In the genomic region with DNA sequence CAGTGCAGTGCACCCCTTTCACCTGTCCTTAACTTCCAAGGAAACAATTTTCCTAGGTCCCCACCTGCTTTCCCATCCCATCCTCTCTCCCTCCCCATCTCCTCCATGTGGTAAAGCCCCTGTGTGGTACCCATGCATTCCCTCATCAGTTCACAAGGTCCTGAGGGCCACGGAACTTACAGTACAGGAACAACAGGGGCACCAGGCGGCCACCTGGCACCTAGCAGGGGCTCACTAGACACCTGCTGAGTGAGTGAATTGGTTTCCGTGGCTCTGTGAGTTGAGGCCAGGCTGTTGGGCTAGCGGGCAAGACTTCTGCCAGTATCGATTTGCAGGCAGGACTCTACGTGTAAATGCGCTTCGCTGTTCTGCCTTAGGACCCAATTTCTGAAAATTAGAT, we compare ENCODE assay signal across 19 mouse cellular contexts.
DNase-seq lines count a peak whose midpoint lies in the region; ATAC-seq and TF ChIP-seq lines count a peak whose summit lies in the region.
"Had no signal": no experiment of that assay in that cellular context is flagged by ENCODE, and none has a peak within 500 bp of the region (broad histone marks: within the 10 kb centered on the region; RNA-seq: fewer than 3 reads in every experiment).

No protein-coding gene starts in this region.

- no peaks in the 10 kb centered on the region for H3K36me3 ChIP-seq in forebrain, postnatal 0 days (ENCODE audit: insufficient read depth)
- H3K36me3 ChIP-seq in forebrain, embryonic 13.5 days (ENCODE audit: poor library complexity, severe bottlenecking), result no peaks in the 10 kb centered on the region
- no peaks in the 10 kb centered on the region for H3K36me3 ChIP-seq in hindbrain, embryonic 16.5 days (ENCODE audit: control insufficient read depth, insufficient read depth, low read length)
- no peaks in the 10 kb centered on the region for H3K36me3 ChIP-seq in hindbrain, embryonic 13.5 days
- H3K36me3 ChIP-seq: embryonic facial prominence, embryonic 10.5 days; G1E; heart, embryonic 13.5 days had no signal

- peak; percentile 14 to 35 for DNase-seq in cerebellum, adult 18-20 months
- no peak for DNase-seq in cerebellum, adult 11-12 months
- DNase-seq in forebrain, postnatal 0 days, result no peak
- peak; percentile 16 for DNase-seq in cerebellum, adult 9-11 months
- no peak for DNase-seq in adrenal gland, adult 18-20 months (ENCODE audit: low spot score in 2 of 2)
- DNase-seq: adrenal gland, postnatal 10 days; B cell, adult 2 months; gastrocnemius, postnatal 14 days; heart, postnatal 36 days; kidney, adult 8-10 months had no signal

- ATAC-seq in forebrain, postnatal 0 days, result no peak
- ATAC-seq in forebrain, embryonic 13.5 days, result no peak
- peak; percentile 37; the same call in 1 of the 2 replicates for ATAC-seq in hindbrain, embryonic 16.5 days
- ATAC-seq in hindbrain, embryonic 13.5 days (ENCODE audit: low FRiP score), result no peak
- ATAC-seq: CD4-positive, CD25-positive, alpha-beta regulatory T cell, adult 4 months; forebrain, embryonic 14.5 days; intestine, embryonic 16.5 days had no signal

- TF ChIP-seq CTCF in forebrain, postnatal 0 days (IDR thresholded peaks at IDR 0.05; ENCODE audit: low read depth), result no peak

- no peak overlapping the region for H3K4me3 ChIP-seq in forebrain, postnatal 0 days (ENCODE audit: low read depth, low read length)
- no peak overlapping the region for H3K4me3 ChIP-seq in forebrain, embryonic 13.5 days
- no peak overlapping the region for H3K4me3 ChIP-seq in hindbrain, embryonic 16.5 days (ENCODE audit: low read length)
- H3K4me3 ChIP-seq in hindbrain, embryonic 13.5 days, result no peak overlapping the region
- H3K4me3 ChIP-seq: embryonic facial prominence, embryonic 10.5 days; heart, embryonic 13.5 days had no signal

- H3K27ac ChIP-seq in forebrain, postnatal 0 days (ENCODE audit: low read depth, low read length), result peak overlapping the region; percentile 55
- H3K27ac ChIP-seq in forebrain, embryonic 13.5 days, result no peak overlapping the region
- H3K27ac ChIP-seq in hindbrain, embryonic 16.5 days (ENCODE audit: low read depth, low read length), result no peak overlapping the region
- H3K27ac ChIP-seq in hindbrain, embryonic 13.5 days, result no peak overlapping the region
- H3K27ac ChIP-seq: embryonic facial prominence, embryonic 10.5 days; heart, embryonic 13.5 days had no signal

- 0 out of 2 replicates have a peak, but pooled peaks cover 3% of the 10 kb centered on the region for H3K4me1 ChIP-seq in forebrain, postnatal 0 days (ENCODE audit: insufficient read depth)
- H3K4me1 ChIP-seq in forebrain, embryonic 13.5 days, result no peaks in the 10 kb centered on the region
- H3K4me1 ChIP-seq in hindbrain, embryonic 16.5 days (ENCODE audit: control insufficient read depth, insufficient read depth, low read depth, low read length), result peaks cover 2% of the 10 kb centered on the region; the same call in 1 of the 2 replicates
- no peaks in the 10 kb centered on the region for H3K4me1 ChIP-seq in hindbrain, embryonic 13.5 days (replicated peaks)

- no peaks in the 10 kb centered on the region for H3K27me3 ChIP-seq in forebrain, postnatal 0 days (ENCODE audit: insufficient read depth, low read length)
- H3K27me3 ChIP-seq in forebrain, embryonic 13.5 days, result no peaks in the 10 kb centered on the region
- no peaks in the 10 kb centered on the region for H3K27me3 ChIP-seq in hindbrain, embryonic 16.5 days (replicated peaks; ENCODE audit: control insufficient read depth, insufficient read depth, low read length)
- H3K27me3 ChIP-seq in hindbrain, embryonic 13.5 days, result peaks cover 5% of the 10 kb centered on the region; the same call in 1 of the 2 replicates
- H3K27me3 ChIP-seq: heart, embryonic 13.5 days had no signal

- 60% methylated on average over 8 of the region's 8 CpGs for WGBS in forebrain, postnatal 0 days
- 71% methylated on average over 8 of the region's 8 CpGs for WGBS in forebrain, embryonic 13.5 days
- 50% methylated on average over 8 of the region's 8 CpGs for WGBS in hindbrain, embryonic 16.5 days
- WGBS in hindbrain, embryonic 13.5 days, result 53% methylated on average over 8 of the region's 8 CpGs

- H3K4me2 ChIP-seq in forebrain, postnatal 0 days (ENCODE audit: low read depth), result no peak overlapping the region
- no peak overlapping the region for H3K4me2 ChIP-seq in forebrain, embryonic 13.5 days
- no peak overlapping the region for H3K4me2 ChIP-seq in hindbrain, embryonic 16.5 days (ENCODE audit: low read length)
- no peak overlapping the region for H3K4me2 ChIP-seq in hindbrain, embryonic 13.5 days
- H3K4me2 ChIP-seq: heart, embryonic 13.5 days had no signal

- no peak overlapping the region for H3K9ac ChIP-seq in forebrain, postnatal 0 days
- H3K9ac ChIP-seq in forebrain, embryonic 13.5 days, result no peak overlapping the region
- no peak overlapping the region for H3K9ac ChIP-seq in hindbrain, embryonic 16.5 days (ENCODE audit: low read depth, low read length)
- no peak overlapping the region for H3K9ac ChIP-seq in hindbrain, embryonic 13.5 days
- H3K9ac ChIP-seq: heart, embryonic 13.5 days had no signal

- H3K9me3 ChIP-seq in forebrain, postnatal 0 days (ENCODE audit: low read length), result no peaks in the 10 kb centered on the region
- no peaks in the 10 kb centered on the region for H3K9me3 ChIP-seq in forebrain, embryonic 13.5 days (replicated peaks)
- H3K9me3 ChIP-seq in hindbrain, embryonic 16.5 days (ENCODE audit: control insufficient read depth, low read length), result no peaks in the 10 kb centered on the region
- H3K9me3 ChIP-seq in hindbrain, embryonic 13.5 days, result no peaks in the 10 kb centered on the region
- H3K9me3 ChIP-seq: embryonic facial prominence, embryonic 10.5 days; heart, embryonic 13.5 days had no signal

Comparison
In these comparisons a context has a peak if more than half of its experiments do, and no peak if none do; other contexts are left out.
1. DNase-seq: peak in cerebellum, adult 18-20 months (2 of 2) and cerebellum, adult 9-11 months (single experiment); none in cerebellum, adult 11-12 months (single experiment), forebrain, postnatal 0 days (single experiment) and adrenal gland, adult 18-20 months (0 of 2).